Mouse (Mus musculus) testis, adult 2 months (tissue): ENCODE data around the gene Btbd9. TPM values are rescaled to one million over a fixed set of nuclear protein-coding genes. Genes with fewer than 3 reads are reported as not detected.

Source experiments
- H3K27ac ChIP-seq: fragments of 200-500 bp; 2 replicates; pipeline ENCODE4 v1.5.1; 2012; ENCODE audit warnings: low read depth, low read length; ENCODE audit not compliant: control insufficient read depth, insufficient read depth
- H3K27me3 ChIP-seq: fragments of 200-500 bp; 2 replicates; pipeline ENCODE4 v1.6.1; 2012; ENCODE audit warnings: mild to moderate bottlenecking, low read length, moderate library complexity; ENCODE audit not compliant: control insufficient read depth, insufficient read depth
- H3K36me3 ChIP-seq: fragments of 200-500 bp; 2 replicates; pipeline ENCODE4 v1.6.1; 2012; ENCODE audit warnings: mild to moderate bottlenecking, low read length; ENCODE audit not compliant: control insufficient read depth, insufficient read depth
- H3K4me1 ChIP-seq: fragments of 200-500 bp; 2 replicates; pipeline ENCODE4 v1.6.1; 2012; ENCODE audit warnings: low read length; ENCODE audit not compliant: control insufficient read depth, insufficient read depth
- H3K4me3 ChIP-seq: fragments of 200-500 bp; 2 replicates; pipeline ENCODE4 v1.5.1; 2012; ENCODE audit warnings: low read depth, mild to moderate bottlenecking, low read length, moderate library complexity, mixed read lengths; ENCODE audit not compliant: control insufficient read depth
- CTCF ChIP-seq: fragments of 200-500 bp; IDR thresholded peaks from 2 replicates; pipeline ENCODE4 v1.5.1; 2012; ENCODE audit warnings: low read depth, mild to moderate bottlenecking, inconsistent platforms, low read length, moderate library complexity; ENCODE audit not compliant: control insufficient read depth, insufficient read depth, insufficient replicate concordance
- POLR2A ChIP-seq: fragments of 200-500 bp; IDR thresholded peaks from 2 replicates; pipeline ENCODE4 v1.6.1; 2012; ENCODE audit warnings: low read depth, mild to moderate bottlenecking, inconsistent platforms, low read length, moderate library complexity; ENCODE audit not compliant: control insufficient read depth
- polyA plus RNA-seq: library from polyadenylated mRNA; depleted of rRNA; stranded (reverse); fragments of >200 nt; gene quantifications from 2 replicates; pipeline ENCODE4 v1.2.3, GENCODE M21; 2012

The Btbd9 gene
- polyA plus RNA-seq, 1 experiment = 87.1 TPM

- no peak overlapping the region for H3K4me3 ChIP-seq
- H3K27me3 ChIP-seq = no peaks in the 10 kb centered on the region
- H3K36me3 ChIP-seq = no peaks in the 10 kb centered on the region
- peaks cover 2% of the 10 kb centered on the region; the same call in 1 of the 2 replicates for H3K4me1 ChIP-seq
- TF ChIP-seq CTCF = no peak
- TF ChIP-seq POLR2A = no peak
- H3K27ac ChIP-seq = no peak overlapping the region
These were observed 94.9 kb downstream of the Btbd9 start for GRCm38 (mm10) chr17:30481341-30481740.

- H3K36me3 ChIP-seq = no peaks in the 10 kb centered on the region
- no peak overlapping the region for H3K4me3 ChIP-seq
- H3K27me3 ChIP-seq = no peaks in the 10 kb centered on the region
- no peaks in the 10 kb centered on the region for H3K4me1 ChIP-seq
- no peak overlapping the region for H3K27ac ChIP-seq
- TF ChIP-seq CTCF = no peak
These were observed 95.9 kb downstream of the Btbd9 start for GRCm38 (mm10) chr17:30480381-30480780.

DNA sequence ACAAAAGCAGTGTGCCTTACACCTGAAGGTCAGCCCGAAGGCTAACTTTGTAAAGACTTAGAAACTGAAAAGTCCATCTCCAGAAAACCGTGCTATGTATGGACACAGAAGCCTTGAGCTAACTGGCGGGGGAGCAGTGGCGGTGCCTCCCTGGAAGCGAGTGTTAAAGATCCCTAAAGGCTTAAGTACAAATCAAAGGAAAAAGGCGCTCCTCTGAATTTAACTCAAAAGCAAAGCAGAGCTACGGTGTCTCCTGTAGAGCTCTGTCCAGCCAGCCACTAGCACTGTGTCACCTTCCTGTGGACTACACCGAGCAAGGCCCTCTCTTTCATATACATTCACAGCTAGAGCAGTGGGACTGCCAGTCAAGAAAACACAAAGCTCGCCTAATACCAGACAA, 98.1 kb downstream of the Btbd9 start:
- TF ChIP-seq POLR2A (no peak), CTCF (no peak)
- H3K27me3 ChIP-seq = no peaks in the 10 kb centered on the region
- no peak overlapping the region for H3K27ac ChIP-seq
- no peaks in the 10 kb centered on the region for H3K4me1 ChIP-seq
- no peaks in the 10 kb centered on the region for H3K36me3 ChIP-seq
- no peak overlapping the region for H3K4me3 ChIP-seq

- Histone ChIP-seq H3K36me3 (no peaks in the 10 kb centered on the region; the same call in 1 of the 2 replicates), H3K27me3 (no peaks in the 10 kb centered on the region), H3K4me3 (no peak overlapping the region), H3K27ac (no peak overlapping the region), H3K4me1 (no peaks in the 10 kb centered on the region)
- TF ChIP-seq POLR2A (no peak), CTCF (no peak)
These were observed 101.7 kb downstream of the Btbd9 start for GRCm38 (mm10) chr17:30474561-30474960.

DNA sequence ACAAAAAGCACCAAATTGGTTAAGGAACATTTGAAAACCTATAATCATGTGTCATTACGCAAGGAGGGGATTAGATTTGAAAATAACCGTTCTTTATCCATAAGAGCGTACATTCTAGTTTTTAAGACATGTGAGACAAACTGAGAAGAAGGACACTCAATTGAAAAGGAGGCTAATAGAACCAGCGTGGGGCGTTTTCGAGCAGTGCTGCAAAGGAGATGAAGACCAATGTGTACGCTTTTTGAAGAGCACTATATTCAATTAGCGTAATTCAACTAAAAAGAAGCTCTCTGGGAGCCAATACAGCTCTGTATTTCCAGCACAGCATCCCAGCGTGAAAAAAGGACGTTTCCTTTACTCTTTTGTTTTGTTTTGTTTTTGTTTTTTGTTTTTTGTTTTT, 103.5 kb downstream of the Btbd9 start:
- no peaks in the 10 kb centered on the region; the same call in 1 of the 2 replicates for H3K36me3 ChIP-seq
- no peak overlapping the region for H3K4me3 ChIP-seq
- H3K4me1 ChIP-seq = no peaks in the 10 kb centered on the region
- TF ChIP-seq POLR2A (no peak), CTCF (no peak)
- no peaks in the 10 kb centered on the region for H3K27me3 ChIP-seq
- no peak overlapping the region for H3K27ac ChIP-seq

DNA sequence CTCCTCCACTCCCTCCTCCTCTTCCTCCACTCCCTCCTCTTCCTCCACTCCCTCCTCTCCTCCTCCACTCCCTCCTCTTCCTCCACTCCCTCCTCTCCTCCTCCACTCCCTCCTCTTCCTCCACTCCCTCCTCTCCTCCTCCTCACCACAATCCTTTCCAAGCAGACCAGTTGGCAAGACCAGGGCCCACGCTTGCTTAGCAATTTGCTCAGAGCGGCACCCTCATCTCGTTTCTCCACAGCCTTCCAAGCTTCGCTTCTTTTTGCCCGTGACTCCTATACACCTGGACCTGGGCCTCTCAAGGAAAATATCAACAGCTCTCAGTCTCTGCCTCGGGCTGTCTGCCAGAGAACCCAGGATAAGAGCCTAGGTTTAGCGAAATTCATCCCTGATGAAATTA, 104.8 kb downstream of the Btbd9 start:
- Histone ChIP-seq H3K27ac (no peak overlapping the region), H3K4me1 (no peaks in the 10 kb centered on the region), H3K36me3 (no peaks in the 10 kb centered on the region; the same call in 1 of the 2 replicates), H3K27me3 (no peaks in the 10 kb centered on the region), H3K4me3 (no peak overlapping the region)
- TF ChIP-seq CTCF = no peak
- TF ChIP-seq POLR2A = no peak

- Histone ChIP-seq H3K27me3 (no peaks in the 10 kb centered on the region), H3K4me1 (no peaks in the 10 kb centered on the region), H3K36me3 (no peaks in the 10 kb centered on the region; the same call in 1 of the 2 replicates), H3K27ac (no peak overlapping the region), H3K4me3 (no peak overlapping the region)
- no peak for TF ChIP-seq CTCF
- no peak for TF ChIP-seq POLR2A
These were observed 105.5 kb downstream of the Btbd9 start for GRCm38 (mm10) chr17:30470790-30471189.

GRCm38 (mm10) chr17:30470286-30470685, 106.0 kb downstream of the Btbd9 start:
- no peak overlapping the region for H3K4me3 ChIP-seq
- no peaks in the 10 kb centered on the region; the same call in 1 of the 2 replicates for H3K36me3 ChIP-seq
- no peaks in the 10 kb centered on the region for H3K4me1 ChIP-seq
- TF ChIP-seq POLR2A = no peak
- no peak for TF ChIP-seq CTCF
- H3K27ac ChIP-seq = no peak overlapping the region
- no peaks in the 10 kb centered on the region for H3K27me3 ChIP-seq
